In the genomic region with DNA sequence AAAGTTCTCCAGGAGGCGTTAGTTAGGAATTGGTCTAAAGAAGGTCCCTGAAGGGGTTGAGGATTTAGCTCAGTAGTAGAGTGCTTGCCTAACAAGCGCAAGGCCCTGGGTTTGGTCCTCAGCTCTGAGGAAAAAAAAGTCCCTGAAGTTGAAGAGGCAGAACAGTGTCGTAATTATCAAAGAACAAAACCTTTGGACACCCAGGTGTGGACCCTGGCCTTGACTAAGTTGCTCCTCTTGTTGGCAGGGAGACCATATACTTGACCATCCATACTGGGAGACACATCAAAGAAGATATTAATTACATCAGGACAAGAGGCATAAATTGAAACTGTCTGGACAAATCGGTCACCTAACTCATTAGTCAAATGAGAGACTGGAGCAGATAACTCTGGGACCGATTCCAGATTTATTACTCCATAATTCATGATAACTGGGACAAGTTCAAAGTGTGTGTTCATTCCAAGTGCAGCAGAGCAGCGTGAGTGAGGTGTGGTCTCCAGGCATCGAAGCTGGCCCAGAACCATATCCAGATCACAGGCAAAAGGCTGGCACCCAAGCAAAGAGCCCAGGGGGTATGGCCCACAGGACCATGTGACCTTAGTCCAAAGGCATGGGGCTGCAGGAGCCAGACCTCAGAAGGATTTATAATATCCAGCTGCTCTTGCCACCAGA, we compare ENCODE assay signal across 25 mouse cellular contexts.
DNase-seq lines count a peak whose midpoint lies in the region; ATAC-seq lines count a peak whose summit lies in the region.
"Had no signal": no experiment of that assay in that cellular context is flagged by ENCODE, and none has a peak within 500 bp of the region (broad histone marks: within the 10 kb centered on the region; RNA-seq: fewer than 3 reads in every experiment).

No protein-coding gene starts in this region.

- H3K36me3 ChIP-seq in heart, embryonic 11.5 days (ENCODE audit: control insufficient read depth, insufficient read depth, low read length) = no peaks in the 10 kb centered on the region
- H3K36me3 ChIP-seq in lung, embryonic 16.5 days (ENCODE audit: control insufficient read depth, insufficient read depth, low read length) = no peaks in the 10 kb centered on the region
- no peaks in the 10 kb centered on the region for H3K36me3 ChIP-seq in intestine, embryonic 16.5 days (ENCODE audit: control insufficient read depth, insufficient read depth, low read length)
- H3K36me3 ChIP-seq: forebrain, embryonic 10.5 days; heart, embryonic 12.5 days; heart, embryonic 15.5 days; hindbrain, embryonic 10.5 days; hindbrain, embryonic 13.5 days had no signal

- no peak overlapping the region for H3K27ac ChIP-seq in heart, embryonic 11.5 days (ENCODE audit: low read depth, low read length)
- H3K27ac ChIP-seq in lung, embryonic 16.5 days (ENCODE audit: low read length) = no peak overlapping the region
- no peak overlapping the region for H3K27ac ChIP-seq in intestine, embryonic 16.5 days (ENCODE audit: low read length)
- H3K27ac ChIP-seq: forebrain, embryonic 10.5 days; forebrain, embryonic 13.5 days; hindbrain, embryonic 10.5 days; hindbrain, embryonic 13.5 days had no signal

- no peak for ATAC-seq in heart, embryonic 11.5 days (replicated peaks; ENCODE audit: insufficient number of reproducible peaks, low FRiP score, low TSS enrichment)
- ATAC-seq in lung, embryonic 16.5 days (ENCODE audit: low read depth) = peak; percentile 34; the same call in 1 of the 2 replicates
- 0 out of 2 replicates have a peak, but pooled peaks have one; percentile 52 for ATAC-seq in intestine, embryonic 16.5 days
- ATAC-seq: activated CD4-positive, CD25-positive, alpha-beta regulatory T cell, adult 4 months; CD4-positive, CD25-positive, alpha-beta regulatory T cell, adult 4 months; forebrain, embryonic 13.5 days; forebrain, embryonic 16.5 days; hindbrain, embryonic 16.5 days had no signal

- H3K9me3 ChIP-seq in heart, embryonic 11.5 days (replicated peaks; ENCODE audit: control insufficient read depth, low read length) = no peaks in the 10 kb centered on the region
- H3K9me3 ChIP-seq in lung, embryonic 16.5 days (ENCODE audit: control insufficient read depth, low read length) = no peaks in the 10 kb centered on the region
- H3K9me3 ChIP-seq in intestine, embryonic 16.5 days (ENCODE audit: control insufficient read depth, low read length) = no peaks in the 10 kb centered on the region
- H3K9me3 ChIP-seq: forebrain, embryonic 13.5 days; heart, embryonic 15.5 days; hindbrain, embryonic 13.5 days had no signal

- DNase-seq in heart, adult 11 months = peak; percentile 82
- DNase-seq in lung, adult 18-20 months = no peak
- peak; percentile 14 for DNase-seq in retina, postnatal 7 days (ENCODE audit: low read depth, low spot score)
- no peak for DNase-seq in right cerebral cortex, adult 2 months (ENCODE audit: low spot score in 2 of 2)
- DNase-seq: adrenal gland, adult 8-10 months; cerebellum, adult 11-12 months; cerebellum, adult 8-10 months; cerebellum, postnatal 14 days; gastrocnemius, postnatal 10 days; gastrocnemius, postnatal 36 days; heart, postnatal 10 days; heart, postnatal 36 days had no signal

- no peak overlapping the region for H3K9ac ChIP-seq in heart, embryonic 11.5 days (ENCODE audit: low read depth, low read length)
- no peak overlapping the region for H3K9ac ChIP-seq in lung, embryonic 16.5 days (ENCODE audit: low read length)
- no peak overlapping the region for H3K9ac ChIP-seq in intestine, embryonic 16.5 days (ENCODE audit: low read depth, low read length)
- H3K9ac ChIP-seq: forebrain, embryonic 13.5 days; heart, embryonic 12.5 days; heart, embryonic 15.5 days; hindbrain, embryonic 13.5 days had no signal

- H3K4me3 ChIP-seq in heart, embryonic 11.5 days (ENCODE audit: low read depth, low read length) = no peak overlapping the region
- no peak overlapping the region for H3K4me3 ChIP-seq in lung, embryonic 16.5 days (ENCODE audit: low read length)
- H3K4me3 ChIP-seq in intestine, embryonic 16.5 days (ENCODE audit: low read length) = no peak overlapping the region
- H3K4me3 ChIP-seq: forebrain, embryonic 10.5 days; forebrain, embryonic 13.5 days; heart, embryonic 12.5 days; heart, embryonic 15.5 days; hindbrain, embryonic 10.5 days; hindbrain, embryonic 13.5 days had no signal

- H3K4me1 ChIP-seq in heart, embryonic 11.5 days (ENCODE audit: control insufficient read depth, insufficient read depth, low read length) = 0 out of 2 replicates have a peak, but pooled peaks cover 2% of the 10 kb centered on the region
- peaks cover 2% of the 10 kb centered on the region; the same call in 1 of the 2 replicates for H3K4me1 ChIP-seq in lung, embryonic 16.5 days (replicated peaks; ENCODE audit: control insufficient read depth, insufficient read depth, low read length)
- peaks cover 3% of the 10 kb centered on the region; the same call in 1 of the 2 replicates for H3K4me1 ChIP-seq in intestine, embryonic 16.5 days (ENCODE audit: control insufficient read depth, insufficient read depth, low read length)
- H3K4me1 ChIP-seq: forebrain, embryonic 10.5 days; forebrain, embryonic 13.5 days; hindbrain, embryonic 10.5 days had no signal

- H3K4me2 ChIP-seq in heart, embryonic 11.5 days = no peak overlapping the region
- H3K4me2 ChIP-seq in lung, embryonic 16.5 days (ENCODE audit: low read depth, low read length) = no peak overlapping the region
- no peak overlapping the region for H3K4me2 ChIP-seq in intestine, embryonic 16.5 days (ENCODE audit: low read depth, low read length)
- H3K4me2 ChIP-seq: forebrain, embryonic 13.5 days; heart, embryonic 12.5 days; heart, embryonic 15.5 days; hindbrain, embryonic 13.5 days had no signal

- H3K27me3 ChIP-seq in heart, embryonic 11.5 days (ENCODE audit: control insufficient read depth, insufficient read depth, low read length) = no peaks in the 10 kb centered on the region
- no peaks in the 10 kb centered on the region for H3K27me3 ChIP-seq in lung, embryonic 16.5 days (ENCODE audit: control insufficient read depth, insufficient read depth, low read depth, low read length)
- no peaks in the 10 kb centered on the region for H3K27me3 ChIP-seq in intestine, embryonic 16.5 days (replicated peaks; ENCODE audit: control insufficient read depth, insufficient read depth, low read length)
- H3K27me3 ChIP-seq: forebrain, embryonic 13.5 days; heart, embryonic 12.5 days; heart, embryonic 15.5 days; hindbrain, embryonic 13.5 days had no signal

- WGBS in heart, embryonic 11.5 days (ENCODE audit: insufficient replicate concordance) = 82% methylated on average over 7 of the region's 7 CpGs
- WGBS in lung, embryonic 16.5 days = 58% methylated on average over 7 of the region's 7 CpGs
- 62% methylated on average over 7 of the region's 7 CpGs for WGBS in intestine, embryonic 16.5 days

Comparison
In these comparisons a context has a peak if more than half of its experiments do, and no peak if none do; other contexts are left out.
1. DNase-seq: peak in heart, adult 11 months (single experiment) and retina, postnatal 7 days (single experiment); none in lung, adult 18-20 months (0 of 2) and right cerebral cortex, adult 2 months (0 of 2).